Comparison of ENCODE assay signal across 9 mouse cellular contexts in the genomic region with DNA sequence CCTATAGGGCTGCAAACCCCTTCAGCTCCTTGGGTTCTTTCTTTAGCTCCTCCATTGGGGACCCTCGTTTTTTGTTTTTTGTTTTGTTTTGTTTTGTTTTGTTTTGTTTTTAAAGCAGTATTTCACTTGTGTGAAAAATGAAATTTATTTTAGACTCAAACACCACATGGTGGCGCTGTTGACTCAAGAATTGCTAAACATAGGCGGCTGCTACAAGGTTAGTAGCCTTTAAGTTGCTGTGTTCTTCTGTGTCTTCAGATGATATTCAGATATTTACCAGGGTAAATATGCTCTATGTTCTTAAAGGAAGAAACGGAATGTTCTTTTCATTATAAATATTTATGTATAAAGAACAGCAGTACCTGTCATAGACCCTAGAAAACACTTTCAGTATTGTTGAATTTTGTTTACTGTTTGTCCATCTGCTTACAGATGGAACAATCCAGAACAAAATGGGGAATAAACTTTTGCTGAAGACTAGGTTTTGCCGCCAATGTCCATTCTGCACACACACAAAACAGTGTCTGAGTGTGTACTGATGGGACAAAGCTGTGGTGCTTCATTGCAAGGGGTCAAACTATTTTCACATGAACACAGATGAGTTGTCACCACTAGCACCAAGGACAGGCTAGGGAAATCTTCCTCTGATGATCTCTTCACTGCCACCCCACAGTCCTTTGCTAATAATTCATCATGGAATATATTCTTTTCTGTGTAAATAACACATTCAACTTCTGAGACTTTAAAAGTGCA.
DNase-seq lines count a peak whose midpoint lies in the region; TF ChIP-seq lines count a peak whose summit lies in the region.
"Had no signal": no experiment of that assay in that cellular context is flagged by ENCODE, and none has a peak within 500 bp of the region (broad histone marks: within the 10 kb centered on the region; RNA-seq: fewer than 3 reads in every experiment).

No protein-coding gene starts in this region.

- no peak overlapping the region for H3K4me3 ChIP-seq in heart, adult 2 months
- H3K4me3 ChIP-seq in midbrain, embryonic 10.5 days = no peak overlapping the region
- H3K4me3 ChIP-seq: limb, embryonic 15.5 days had no signal

- H3K27me3 ChIP-seq in heart, adult 2 months (ENCODE audit: control insufficient read depth, insufficient read depth, low read length) = no peaks in the 10 kb centered on the region
- H3K27me3 ChIP-seq in midbrain, embryonic 10.5 days (ENCODE audit: low read depth, poor library complexity, severe bottlenecking) = no peaks in the 10 kb centered on the region
- H3K27me3 ChIP-seq: limb, embryonic 15.5 days had no signal

- H3K79me2 ChIP-seq in heart, adult 2 months (replicated peaks; ENCODE audit: control insufficient read depth, insufficient read depth, low read length) = no peaks in the 10 kb centered on the region

- H3K9me3 ChIP-seq in midbrain, embryonic 10.5 days (replicated peaks) = no peaks in the 10 kb centered on the region
- H3K9me3 ChIP-seq: limb, embryonic 15.5 days had no signal

- no peak for TF ChIP-seq EP300 in heart, adult 2 months (IDR thresholded peaks at IDR 0.05; ENCODE audit: insufficient read depth, low read depth, low read length)

- intact Hi-C loops in heart, adult 2 months (cut with DNase I) = no loop called here
- intact Hi-C loops in heart, postnatal 36 days (cut with DNase I) = no loop called here

- no peak for TF ChIP-seq POLR2A in heart, adult 2 months (IDR thresholded peaks at IDR 0.05; ENCODE audit: insufficient read depth, low read depth, low read length)

- H3K36me3 ChIP-seq in heart, adult 2 months (ENCODE audit: control insufficient read depth, insufficient read depth, low read length) = no peaks in the 10 kb centered on the region
- no peaks in the 10 kb centered on the region for H3K36me3 ChIP-seq in midbrain, embryonic 10.5 days
- H3K36me3 ChIP-seq: limb, embryonic 15.5 days had no signal

- peak; percentile 15 to 32 for DNase-seq in heart, adult 2 months
- DNase-seq in heart, adult 11 months = no peak
- peak; percentile 63 for DNase-seq in MEL-GATA-1-ER (ENCODE audit: extremely low read depth, low read depth)
- peak; percentile 48 to 58 for DNase-seq in cerebellum, postnatal 4 days (ENCODE audit: low spot score in 2 of 2)
- peak; percentile 29 to 46 for DNase-seq in heart, postnatal 36 days
- peak; percentile 20 to 75 for DNase-seq in layer of hippocampus, postnatal 14 days (ENCODE audit: low spot score in 2 of 2)
- peak; percentile 20 for DNase-seq in midbrain, embryonic 10.5 days (ENCODE audit: low spot score)
- DNase-seq in testis, postnatal 10 days (ENCODE audit: low spot score) = peak; percentile 75

- no peak overlapping the region for H3K27ac ChIP-seq in heart, adult 2 months
- no peak overlapping the region for H3K27ac ChIP-seq in midbrain, embryonic 10.5 days (replicated peaks)
- H3K27ac ChIP-seq: limb, embryonic 15.5 days had no signal

- H3K4me1 ChIP-seq in heart, adult 2 months (ENCODE audit: control insufficient read depth, insufficient read depth, low read length) = no peaks in the 10 kb centered on the region
- H3K4me1 ChIP-seq in midbrain, embryonic 10.5 days = no peaks in the 10 kb centered on the region
- H3K4me1 ChIP-seq: limb, embryonic 15.5 days had no signal

- peak; percentile 66 for TF ChIP-seq CTCF in heart, adult 2 months (IDR thresholded peaks at IDR 0.05)

- H3K9ac ChIP-seq in heart, adult 2 months (ENCODE audit: low read depth, low read length) = no peak overlapping the region
- H3K9ac ChIP-seq: limb, embryonic 15.5 days had no signal

- 10% methylated on average over 5 of the region's 5 CpGs for WGBS in heart, adult 2 months
- WGBS in midbrain, embryonic 10.5 days = 12% methylated on average over 5 of the region's 5 CpGs
